Mouse (Mus musculus): Measurements from ENCODE around the gene A730071L15Rik. TPM values are rescaled to one million over a fixed set of nuclear protein-coding genes. Genes with fewer than 3 reads are reported as not detected.

A730071L15Rik gene
- polyA plus RNA-seq, 1 experiment = 0.09 TPM

DNA sequence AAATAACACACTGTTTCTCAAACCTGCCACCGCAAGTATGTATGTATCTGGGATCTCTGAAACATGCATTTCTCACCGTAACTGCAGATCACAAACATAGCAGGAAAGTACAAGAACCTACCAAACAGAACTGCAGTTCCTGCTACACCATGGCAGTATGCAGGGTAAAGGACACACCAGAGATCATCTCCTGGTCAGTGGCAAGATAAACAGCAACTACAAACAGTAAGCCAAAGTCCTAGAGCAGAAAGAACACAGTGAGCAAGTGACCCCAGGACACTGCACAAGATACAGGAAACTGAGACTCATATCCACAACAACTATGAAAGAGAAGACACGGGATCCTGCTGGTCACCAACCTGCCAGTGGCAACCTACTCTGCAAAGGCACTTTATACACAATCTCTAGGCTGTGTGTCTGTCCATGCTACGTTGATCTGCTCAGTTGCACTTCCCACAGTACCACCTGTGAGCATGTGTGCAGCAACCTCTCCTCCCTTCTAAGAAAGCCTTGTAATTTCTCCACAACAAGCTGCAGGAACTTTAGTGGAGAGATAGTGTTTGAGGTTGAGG lies 40.0 kb upstream of the A730071L15Rik start:
- Histone ChIP-seq H3K36me3 (ENCODE audit: control insufficient read depth, insufficient read depth, low read length) (no peaks in the 10 kb centered on the region), H3K27ac (ENCODE audit: control insufficient read depth, insufficient read depth, low read length) (no peak overlapping the region), H3K4me3 (ENCODE audit: control insufficient read depth, insufficient read depth, low read length) (no peak overlapping the region), H3K27me3 (ENCODE audit: control insufficient read depth, insufficient read depth, low read length) (no peaks in the 10 kb centered on the region), H3K4me1 (replicated peaks; ENCODE audit: control insufficient read depth, insufficient read depth, low read length) (peaks cover 15% of the 10 kb centered on the region)
- WGBS = 70% methylated on average over 4 of the region's 4 CpGs
- no peak for TF ChIP-seq POLR2A (IDR thresholded peaks at IDR 0.05; ENCODE audit: control insufficient read depth, extremely low read depth, insufficient read depth, low read length, poor library complexity)
- no peak for TF ChIP-seq CTCF (IDR thresholded peaks at IDR 0.05; ENCODE audit: borderline replicate concordance, control insufficient read depth, extremely low read depth, insufficient read depth, low read length, poor library complexity)
- no peak for DNase-seq

DNA sequence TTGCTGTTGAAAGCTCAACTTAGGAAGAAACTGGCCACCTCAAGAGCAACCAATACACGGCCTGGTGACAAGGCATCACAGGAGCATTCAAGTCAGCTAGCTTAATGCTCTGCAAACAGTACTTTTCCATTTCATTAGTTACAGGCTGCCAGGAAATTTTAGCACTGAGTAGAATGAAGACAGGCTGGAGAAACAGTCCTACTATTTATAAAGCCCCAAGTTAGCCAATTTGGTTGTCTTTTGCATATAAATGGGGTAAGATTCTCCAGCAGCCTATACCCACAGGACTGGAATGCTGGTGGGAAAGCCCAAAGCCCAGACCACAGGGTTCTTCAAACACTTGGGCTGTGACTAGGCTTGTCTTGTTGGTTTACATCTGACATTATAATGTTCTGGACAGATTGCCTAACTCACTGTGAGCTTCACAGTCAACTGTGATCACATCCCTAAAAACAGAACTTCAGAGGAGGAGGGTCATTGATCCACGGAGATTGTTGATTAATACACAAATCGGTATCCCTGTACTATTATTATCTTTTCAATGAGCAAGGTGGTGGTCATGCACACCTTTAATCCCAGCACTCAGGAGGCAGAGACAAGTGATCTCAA lies 39.1 kb upstream of the A730071L15Rik start:
- WGBS = 94% methylated on average over 3 of the region's 3 CpGs
- DNase-seq = no peak
- H3K27ac ChIP-seq (ENCODE audit: control insufficient read depth, insufficient read depth, low read length) = no peak overlapping the region
- no peak overlapping the region for H3K4me3 ChIP-seq (ENCODE audit: control insufficient read depth, insufficient read depth, low read length)
- H3K4me1 ChIP-seq (replicated peaks; ENCODE audit: control insufficient read depth, insufficient read depth, low read length) = peaks cover 12% of the 10 kb centered on the region
- no peaks in the 10 kb centered on the region for H3K36me3 ChIP-seq (ENCODE audit: control insufficient read depth, insufficient read depth, low read length)
- TF ChIP-seq POLR2A (IDR thresholded peaks at IDR 0.05; ENCODE audit: control insufficient read depth, extremely low read depth, insufficient read depth, low read length, poor library complexity) (no peak), CTCF (IDR thresholded peaks at IDR 0.05; ENCODE audit: borderline replicate concordance, control insufficient read depth, extremely low read depth, insufficient read depth, low read length, poor library complexity) (no peak)
- H3K27me3 ChIP-seq (ENCODE audit: control insufficient read depth, insufficient read depth, low read length) = no peaks in the 10 kb centered on the region

DNA sequence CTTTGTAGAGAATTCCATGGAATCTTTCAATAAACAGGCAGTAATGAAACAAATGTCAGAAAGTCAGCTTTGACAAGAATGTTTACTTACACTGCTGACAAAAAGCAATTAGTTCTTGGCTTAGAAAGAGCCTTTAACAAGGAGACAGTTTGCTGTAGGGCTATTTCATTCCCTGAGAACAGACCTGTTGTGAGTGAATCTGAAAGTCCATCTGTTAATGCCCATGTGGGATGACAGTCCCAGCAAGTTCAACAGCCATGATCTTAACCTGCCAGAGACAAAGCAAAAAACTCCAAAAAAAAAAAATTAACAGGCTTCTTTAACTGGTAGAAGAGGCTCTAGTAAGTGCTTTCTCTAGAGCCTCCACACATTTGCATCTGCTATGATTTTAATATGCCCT lies 38.3 kb upstream of the A730071L15Rik start:
- peaks cover 10% of the 10 kb centered on the region for H3K4me1 ChIP-seq (replicated peaks; ENCODE audit: control insufficient read depth, insufficient read depth, low read length)
- TF ChIP-seq CTCF (IDR thresholded peaks at IDR 0.05; ENCODE audit: borderline replicate concordance, control insufficient read depth, extremely low read depth, insufficient read depth, low read length, poor library complexity) (no peak), POLR2A (IDR thresholded peaks at IDR 0.05; ENCODE audit: control insufficient read depth, extremely low read depth, insufficient read depth, low read length, poor library complexity) (no peak)

DNA sequence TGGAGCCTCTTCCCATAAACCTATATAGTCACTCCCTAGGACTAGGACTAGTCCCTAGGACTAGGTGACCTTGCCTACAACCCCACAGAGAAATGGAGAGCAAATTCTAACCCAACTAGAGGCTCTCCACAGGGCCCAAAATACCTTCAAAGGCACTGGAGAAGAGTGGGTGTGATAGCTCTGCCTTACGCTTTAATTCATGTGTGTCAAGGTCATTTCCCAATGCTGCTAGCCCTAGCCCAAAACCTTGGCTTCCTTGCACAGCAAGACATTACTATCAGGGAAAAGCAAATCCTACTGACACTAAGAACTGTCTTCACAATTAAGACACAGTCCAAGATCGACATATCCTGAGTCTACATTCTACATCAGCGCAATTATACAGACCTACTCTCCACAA lies 36.8 kb upstream of the A730071L15Rik start:
- Histone ChIP-seq H3K4me1 (replicated peaks; ENCODE audit: control insufficient read depth, insufficient read depth, low read length) (peaks cover 8% of the 10 kb centered on the region), H3K27me3 (ENCODE audit: control insufficient read depth, insufficient read depth, low read length) (no peaks in the 10 kb centered on the region), H3K36me3 (ENCODE audit: control insufficient read depth, insufficient read depth, low read length) (no peaks in the 10 kb centered on the region), H3K27ac (ENCODE audit: control insufficient read depth, insufficient read depth, low read length) (no peak overlapping the region), H3K4me3 (ENCODE audit: control insufficient read depth, insufficient read depth, low read length) (no peak overlapping the region)
- 100% methylated on average over 3 of the region's 3 CpGs for WGBS
- TF ChIP-seq POLR2A (IDR thresholded peaks at IDR 0.05; ENCODE audit: control insufficient read depth, extremely low read depth, insufficient read depth, low read length, poor library complexity) = no peak
- no peak for TF ChIP-seq CTCF (IDR thresholded peaks at IDR 0.05; ENCODE audit: borderline replicate concordance, control insufficient read depth, extremely low read depth, insufficient read depth, low read length, poor library complexity)
- no peak for DNase-seq

More for the DNA sequence above, 38.3 kb upstream of the A730071L15Rik start:
- no peak overlapping the region for H3K4me3 ChIP-seq (ENCODE audit: control insufficient read depth, insufficient read depth, low read length)
- H3K27ac ChIP-seq (ENCODE audit: control insufficient read depth, insufficient read depth, low read length) = no peak overlapping the region
- H3K27me3 ChIP-seq (ENCODE audit: control insufficient read depth, insufficient read depth, low read length) = no peaks in the 10 kb centered on the region
- H3K36me3 ChIP-seq (ENCODE audit: control insufficient read depth, insufficient read depth, low read length) = no peaks in the 10 kb centered on the region
- DNase-seq = no peak

DNA sequence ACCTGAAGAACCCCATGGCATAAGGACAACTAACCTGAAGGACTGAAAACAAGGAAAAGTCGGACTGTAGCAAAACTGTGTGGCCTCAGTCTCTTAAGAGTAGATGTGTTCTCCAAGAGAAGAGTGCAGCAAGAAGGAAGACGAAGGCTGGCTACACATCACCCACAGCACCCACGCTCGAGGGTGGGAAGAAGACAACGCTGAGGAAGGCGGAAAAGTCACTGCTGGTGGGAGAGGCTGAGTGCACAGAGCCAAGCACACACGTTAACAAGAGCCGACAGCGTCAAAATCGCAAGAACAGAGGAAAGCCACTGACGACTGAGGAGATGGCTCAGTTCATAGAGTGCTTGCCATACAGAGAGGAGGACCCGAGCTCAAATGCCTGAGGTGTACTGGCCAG lies 36.1 kb upstream of the A730071L15Rik start:
- DNase-seq = no peak
- H3K4me3 ChIP-seq (ENCODE audit: control insufficient read depth, insufficient read depth, low read length) = no peak overlapping the region
- H3K27me3 ChIP-seq (ENCODE audit: control insufficient read depth, insufficient read depth, low read length) = no peaks in the 10 kb centered on the region
- H3K27ac ChIP-seq (ENCODE audit: control insufficient read depth, insufficient read depth, low read length) = no peak overlapping the region
- H3K36me3 ChIP-seq (ENCODE audit: control insufficient read depth, insufficient read depth, low read length) = no peaks in the 10 kb centered on the region
- H3K4me1 ChIP-seq (replicated peaks; ENCODE audit: control insufficient read depth, insufficient read depth, low read length) = peaks cover 8% of the 10 kb centered on the region
- TF ChIP-seq POLR2A (IDR thresholded peaks at IDR 0.05; ENCODE audit: control insufficient read depth, extremely low read depth, insufficient read depth, low read length, poor library complexity) = no peak
- no peak for TF ChIP-seq CTCF (IDR thresholded peaks at IDR 0.05; ENCODE audit: borderline replicate concordance, control insufficient read depth, extremely low read depth, insufficient read depth, low read length, poor library complexity)
- 94% methylated on average over 12 of the region's 12 CpGs for WGBS

DNA sequence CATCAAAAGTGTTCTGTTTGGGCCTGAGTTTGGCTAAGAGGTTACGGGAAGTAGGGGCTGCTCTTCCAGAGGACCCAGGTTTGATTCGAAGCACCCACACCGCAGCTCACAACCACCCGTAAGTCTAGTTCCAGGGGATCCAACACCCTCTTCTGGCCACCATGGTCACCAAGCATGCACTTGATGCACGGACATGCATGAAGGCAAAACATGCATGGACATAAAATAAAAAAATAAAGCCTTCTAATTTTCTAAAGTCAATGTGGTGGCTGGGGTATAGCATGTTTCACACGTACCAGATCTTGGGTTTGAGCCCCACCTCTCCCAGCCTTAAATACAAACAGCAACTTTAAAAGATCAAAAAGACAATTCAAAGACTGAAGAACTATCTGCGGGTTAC lies 35.0 kb upstream of the A730071L15Rik start:
- H3K27me3 ChIP-seq (ENCODE audit: control insufficient read depth, insufficient read depth, low read length) = no peaks in the 10 kb centered on the region
- H3K4me3 ChIP-seq (ENCODE audit: control insufficient read depth, insufficient read depth, low read length) = no peak overlapping the region
- no peak for DNase-seq
- WGBS = 95% methylated on average over 7 of the region's 7 CpGs
- peaks cover 11% of the 10 kb centered on the region for H3K4me1 ChIP-seq (replicated peaks; ENCODE audit: control insufficient read depth, insufficient read depth, low read length)
- no peak for TF ChIP-seq CTCF (IDR thresholded peaks at IDR 0.05; ENCODE audit: borderline replicate concordance, control insufficient read depth, extremely low read depth, insufficient read depth, low read length, poor library complexity)
- TF ChIP-seq POLR2A (IDR thresholded peaks at IDR 0.05; ENCODE audit: control insufficient read depth, extremely low read depth, insufficient read depth, low read length, poor library complexity) = no peak
- no peaks in the 10 kb centered on the region for H3K36me3 ChIP-seq (ENCODE audit: control insufficient read depth, insufficient read depth, low read length)
- H3K27ac ChIP-seq (ENCODE audit: control insufficient read depth, insufficient read depth, low read length) = no peak overlapping the region
